Mouse (Mus musculus) ES-Bruce4 (cell line): Measurements from ENCODE around the gene Irf2bp2. TPM values are rescaled to one million over a fixed set of nuclear protein-coding genes. Genes with fewer than 3 reads are reported as not detected.

ENCODE experiments used
- H3K27ac ChIP-seq: 2 replicates; pipeline ENCODE4 v1.5.1; 2012; ENCODE audit warnings: low read length, inconsistent platforms; ENCODE audit not compliant: insufficient read depth
- H3K27me3 ChIP-seq: 2 replicates; pipeline ENCODE4 v1.6.1; 2012; ENCODE audit warnings: mild to moderate bottlenecking, low read length, inconsistent platforms; ENCODE audit not compliant: control insufficient read depth, poor library complexity, insufficient read depth, severe bottlenecking
- H3K36me3 ChIP-seq: 2 replicates; pipeline ENCODE4 v1.6.1; 2012; ENCODE audit warnings: inconsistent platforms, mild to moderate bottlenecking, low read length, moderate library complexity; ENCODE audit not compliant: control insufficient read depth, poor library complexity, insufficient read depth, severe bottlenecking
- H3K4me1 ChIP-seq: one replicate; pipeline ENCODE4 v1.8.1; 2011; ENCODE audit warnings: low read length; ENCODE audit not compliant: control insufficient read depth, insufficient read depth
- H3K4me3 ChIP-seq: 2 replicates; pipeline ENCODE4 v1.5.1; 2011; ENCODE audit warnings: low read depth, mild to moderate bottlenecking, low read length
- H3K9ac ChIP-seq: 2 replicates; pipeline ENCODE4 v1.6.1; 2012; ENCODE audit warnings: low read depth, mild to moderate bottlenecking, inconsistent platforms; ENCODE audit not compliant: poor library complexity, severe bottlenecking
- H3K9me3 ChIP-seq: replicated peaks from 2 replicates; pipeline ENCODE4 v1.6.1; 2012; ENCODE audit warnings: mild to moderate bottlenecking, low read length, inconsistent platforms; ENCODE audit not compliant: control insufficient read depth, poor library complexity, insufficient read depth, severe bottlenecking
- CTCF ChIP-seq: IDR thresholded peaks from one replicate; pipeline ENCODE4 v1.8.1; 2011; ENCODE audit warnings: low read depth, low read length
- EP300 ChIP-seq: IDR thresholded peaks from 2 replicates; pipeline ENCODE4 v1.6.1; 2011; ENCODE audit warnings: low read depth, low read length; ENCODE audit not compliant: insufficient read depth
- POLR2A ChIP-seq: IDR thresholded peaks from one replicate; pipeline ENCODE4 v1.8.1; 2011; ENCODE audit warnings: low read length; ENCODE audit not compliant: insufficient read depth
- polyA plus RNA-seq: library from polyadenylated mRNA; stranded (reverse); fragments of >200 nt; gene quantifications from 2 replicates; pipeline ENCODE4 v1.2.4, GENCODE M21; 2011; ENCODE audit warnings: low read depth; ENCODE audit not compliant: missing spikeins, insufficient read depth, insufficient read length

Gene Irf2bp2
- polyA plus RNA-seq, 1 experiment = 39.6 TPM

DNA sequence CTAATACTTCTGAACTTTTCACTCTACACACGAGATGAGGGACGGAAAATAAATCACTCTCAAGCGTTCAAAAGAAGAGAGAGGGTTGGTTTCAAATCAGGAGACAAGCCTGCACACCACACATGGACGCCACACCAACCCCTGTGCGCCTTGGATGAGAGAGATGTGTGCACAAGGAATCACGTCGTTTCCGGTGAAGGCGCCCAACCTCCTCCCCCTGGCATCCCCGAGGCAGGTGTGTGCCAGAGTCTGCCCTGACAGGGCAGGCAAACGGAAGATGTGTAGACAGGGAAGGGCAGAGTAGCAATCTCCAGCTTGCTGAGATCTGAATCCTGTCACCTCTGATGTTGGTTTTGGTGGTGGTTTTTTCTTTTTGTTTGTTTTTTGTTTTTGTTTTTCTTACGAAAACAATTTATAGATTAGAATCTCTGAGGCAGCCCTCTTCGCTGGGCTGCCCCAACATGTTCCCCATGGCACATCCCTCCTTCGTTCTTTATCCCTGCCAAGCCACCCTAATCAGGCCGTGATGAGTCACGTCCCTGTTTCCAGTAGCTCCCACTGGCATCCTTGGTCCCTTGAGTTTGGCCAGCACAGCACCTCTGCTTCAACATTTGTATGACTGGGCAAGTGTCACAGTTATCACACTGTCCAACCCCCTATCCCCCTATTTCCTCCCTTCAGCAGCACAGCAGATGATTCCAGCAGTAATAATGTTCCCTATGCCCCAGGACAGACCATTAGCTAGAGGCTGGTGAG is 18.7 kb downstream of the Irf2bp2 start:
- no peaks in the 10 kb centered on the region for H3K27me3 ChIP-seq
- H3K36me3 ChIP-seq = no peaks in the 10 kb centered on the region
- TF ChIP-seq EP300 = no peak
- no peak for TF ChIP-seq CTCF
- no peak for TF ChIP-seq POLR2A
- no peak overlapping the region for H3K9ac ChIP-seq
- no peaks in the 10 kb centered on the region for H3K4me1 ChIP-seq
- no peaks in the 10 kb centered on the region for H3K9me3 ChIP-seq
- no peak overlapping the region for H3K27ac ChIP-seq
- no peak overlapping the region for H3K4me3 ChIP-seq

DNA sequence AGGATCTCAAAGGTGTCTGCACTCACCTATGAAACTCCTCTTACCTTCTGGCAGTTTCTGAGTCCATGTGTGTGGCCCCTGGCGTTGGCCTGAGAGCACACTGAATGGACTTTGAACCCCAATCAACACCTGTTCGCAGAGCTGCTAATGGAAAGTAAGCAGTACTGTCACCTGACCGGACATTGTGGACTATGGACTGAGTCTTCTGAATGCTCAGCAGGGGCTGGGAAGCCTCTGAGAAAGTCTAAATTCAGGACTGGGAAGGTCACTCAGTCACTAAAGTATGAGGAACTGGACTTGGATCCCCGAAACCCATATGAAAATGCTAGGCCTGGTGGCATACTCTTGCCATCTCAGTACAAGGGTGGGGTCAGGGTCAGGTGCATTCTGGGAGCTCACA is 19.9 kb downstream of the Irf2bp2 start:
- Histone ChIP-seq H3K27me3 (no peaks in the 10 kb centered on the region), H3K4me1 (no peaks in the 10 kb centered on the region), H3K36me3 (no peaks in the 10 kb centered on the region), H3K27ac (no peak overlapping the region), H3K4me3 (no peak overlapping the region), H3K9ac (no peak overlapping the region), H3K9me3 (no peaks in the 10 kb centered on the region)
- TF ChIP-seq EP300 (no peak), CTCF (no peak), POLR2A (no peak)

DNA sequence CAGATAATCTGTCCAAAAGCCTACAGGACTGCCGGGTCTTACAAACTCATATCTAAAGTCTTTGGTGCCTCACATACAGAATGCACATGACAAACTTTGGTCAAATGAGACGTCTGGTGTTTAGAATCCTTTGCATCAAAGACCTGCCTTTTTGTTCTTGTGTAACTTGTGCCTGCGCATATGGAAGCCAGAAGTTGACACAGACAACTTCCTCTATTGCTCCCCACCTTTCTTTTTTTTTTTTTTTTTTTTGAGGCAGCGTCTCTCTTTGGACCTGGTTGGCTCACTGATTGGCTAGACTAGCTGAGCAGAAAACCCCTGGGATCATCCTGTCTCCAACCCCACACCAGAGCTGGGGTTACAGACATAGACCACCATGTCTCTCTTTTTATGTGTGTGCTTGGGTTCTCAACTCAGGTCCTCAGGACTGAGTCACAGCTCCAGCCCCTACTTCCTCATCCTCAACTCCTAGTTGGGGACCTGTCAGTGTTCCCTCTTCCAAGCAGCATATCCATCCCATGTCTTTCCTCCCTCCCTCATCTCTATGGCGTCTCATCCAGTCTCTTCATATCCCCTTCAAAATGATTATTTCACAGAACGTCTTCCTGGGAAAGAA is 20.6 kb downstream of the Irf2bp2 start:
- H3K27ac ChIP-seq = no peak overlapping the region
- H3K36me3 ChIP-seq = no peaks in the 10 kb centered on the region
- no peak overlapping the region for H3K4me3 ChIP-seq
- H3K9me3 ChIP-seq = no peaks in the 10 kb centered on the region
- no peak overlapping the region for H3K9ac ChIP-seq
- no peaks in the 10 kb centered on the region for H3K27me3 ChIP-seq
- TF ChIP-seq CTCF (no peak), EP300 (no peak), POLR2A (no peak)
- no peaks in the 10 kb centered on the region for H3K4me1 ChIP-seq

DNA sequence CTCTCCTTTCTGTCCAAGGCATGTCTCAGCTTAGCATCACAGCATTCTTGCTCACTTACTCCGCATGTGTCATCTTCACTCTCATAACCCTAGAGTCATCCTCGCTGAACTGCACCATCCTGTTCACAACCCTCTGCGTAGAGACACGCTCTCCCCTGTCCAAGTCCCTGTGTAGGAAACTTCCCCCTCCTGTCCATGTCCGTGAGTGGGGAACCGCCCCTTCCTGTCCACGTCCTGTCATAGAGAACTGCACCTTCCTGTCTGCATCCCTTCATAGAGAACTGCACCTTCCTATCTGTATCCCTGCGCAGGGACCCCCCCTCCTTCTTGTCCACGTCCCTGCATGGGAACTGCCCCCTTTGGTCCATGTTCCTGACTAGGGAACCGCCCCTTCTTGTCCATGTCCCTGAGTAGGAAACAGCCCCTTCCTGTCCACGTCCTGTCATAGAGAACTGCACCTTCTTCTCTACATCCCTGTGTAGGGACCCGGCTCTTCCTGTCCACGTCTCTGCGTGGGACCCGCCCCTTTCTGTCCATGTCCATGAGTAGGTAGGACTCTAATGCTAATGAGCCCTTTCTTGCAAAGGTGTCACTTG is 22.6 kb downstream of the Irf2bp2 start:
- Histone ChIP-seq H3K4me3 (no peak overlapping the region), H3K27ac (no peak overlapping the region), H3K36me3 (no peaks in the 10 kb centered on the region), H3K27me3 (no peaks in the 10 kb centered on the region), H3K4me1 (no peaks in the 10 kb centered on the region), H3K9me3 (no peaks in the 10 kb centered on the region), H3K9ac (no peak overlapping the region)
- TF ChIP-seq POLR2A (no peak), CTCF (no peak), EP300 (no peak)

DNA sequence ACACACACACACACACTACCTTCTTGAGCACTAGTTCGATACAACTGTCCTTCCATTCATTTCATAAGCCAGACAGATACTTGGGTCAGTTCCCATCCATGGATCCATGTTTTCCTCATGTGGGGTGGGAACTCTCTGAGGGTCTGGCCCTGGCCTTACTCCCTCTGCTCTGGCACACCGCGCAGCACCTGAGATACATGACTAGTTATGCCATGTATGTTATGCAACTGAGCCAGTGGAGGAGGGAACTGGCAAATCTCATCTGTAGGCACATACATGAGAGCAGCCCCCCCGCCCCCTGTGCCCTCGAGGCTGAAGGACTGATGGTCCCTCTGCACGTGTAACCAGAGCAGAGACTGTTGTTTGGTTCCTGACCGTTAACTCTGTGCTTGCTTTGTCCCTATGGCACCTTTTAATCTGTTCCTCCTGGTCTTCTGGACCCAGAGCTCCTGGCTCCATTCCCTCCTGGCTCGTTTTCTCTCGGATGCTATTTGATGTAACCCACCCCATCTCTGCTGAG is 23.2 kb downstream of the Irf2bp2 start:
- no peak overlapping the region for H3K9ac ChIP-seq
- TF ChIP-seq EP300 = no peak
- no peak for TF ChIP-seq POLR2A
- TF ChIP-seq CTCF = no peak
- no peaks in the 10 kb centered on the region for H3K36me3 ChIP-seq
- no peak overlapping the region for H3K4me3 ChIP-seq
- no peaks in the 10 kb centered on the region for H3K4me1 ChIP-seq
- no peaks in the 10 kb centered on the region for H3K9me3 ChIP-seq
- H3K27me3 ChIP-seq = no peaks in the 10 kb centered on the region
- H3K27ac ChIP-seq = no peak overlapping the region

DNA sequence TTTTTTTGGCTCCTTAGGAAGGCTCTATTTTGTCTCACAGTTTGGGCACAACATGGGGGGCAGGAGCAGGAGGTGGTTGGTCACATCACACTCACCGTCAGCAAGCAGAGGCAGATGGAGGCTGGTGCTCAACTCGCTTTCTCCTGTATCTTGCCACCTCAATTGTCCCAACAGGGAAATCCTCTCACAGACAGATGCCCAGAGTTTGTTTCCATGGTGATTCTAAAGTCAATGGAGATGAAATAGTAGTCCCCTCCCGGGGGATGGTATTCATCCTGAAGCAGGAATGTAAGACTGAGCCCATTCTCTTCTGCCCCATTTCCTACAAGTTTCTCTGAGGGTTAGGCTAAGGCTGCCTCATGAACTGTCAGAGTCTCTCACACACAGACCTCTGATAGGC is 23.7 kb downstream of the Irf2bp2 start:
- TF ChIP-seq CTCF (no peak), POLR2A (no peak), EP300 (no peak)
- Histone ChIP-seq H3K9ac (no peak overlapping the region), H3K9me3 (no peaks in the 10 kb centered on the region), H3K27me3 (no peaks in the 10 kb centered on the region), H3K36me3 (no peaks in the 10 kb centered on the region), H3K4me3 (no peak overlapping the region), H3K27ac (no peak overlapping the region), H3K4me1 (no peaks in the 10 kb centered on the region)
